Mouse (Mus musculus): ENCODE data around the gene Synm.

GRCm38 (mm10) chr7:67716213-67716878 lies 43.2 kb downstream of the Synm start:
- no peak for TF ChIP-seq POLR2A (IDR thresholded peaks at IDR 0.05; ENCODE audit: extremely low read depth, insufficient read depth, low read length)
- no peak for TF ChIP-seq CTCF (IDR thresholded peaks at IDR 0.05; ENCODE audit: extremely low read depth, insufficient read depth, low read length)
